Mouse (Mus musculus) stomach, postnatal 0 days (tissue): ENCODE measurements around the gene Klhdc7b.

Experiments
- CTCF ChIP-seq: IDR thresholded peaks from 2 replicates; pipeline ENCODE4 v1.5.1; 2016; ENCODE audit warnings: antibody characterized with exemption, low read depth, mild to moderate bottlenecking, moderate library complexity
- EP300 ChIP-seq: optimal IDR thresholded peaks from 2 replicates; pipeline ENCODE3; 2016; ENCODE audit warnings: antibody characterized with exemption

DNA sequence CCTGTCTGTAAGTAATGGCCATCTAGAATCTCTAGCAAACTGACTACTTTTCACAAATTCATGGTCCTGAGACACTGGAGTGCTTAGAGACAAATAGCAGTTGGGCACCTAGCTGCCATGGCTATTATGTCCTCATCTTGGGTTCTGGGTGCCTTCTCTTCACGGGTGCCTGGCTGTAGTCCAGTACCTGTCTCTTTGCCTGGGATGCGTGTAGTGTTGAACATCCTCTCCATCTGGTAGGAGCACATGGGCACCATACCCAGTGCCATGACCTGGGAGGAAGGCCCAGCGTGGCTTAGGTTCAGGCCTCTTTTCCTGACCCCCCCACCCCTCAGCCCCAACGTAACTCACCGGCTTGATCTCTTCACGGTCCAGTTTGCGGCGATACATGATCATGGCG, 37.2 kb downstream of the Klhdc7b start:
- TF ChIP-seq CTCF (no peak), EP300 (no peak)
